Mouse (Mus musculus) hindbrain, embryonic 12.5 days (tissue): Measurements from ENCODE around the gene Clrn1. TPM values are rescaled to one million over a fixed set of nuclear protein-coding genes. Genes with fewer than 3 reads are reported as not detected.

Experiments used
- ATAC-seq: fragments of 200-750 bp; cut with Nextera tagmentation; 2 replicates; pipeline ENCODE4 v1.8.0; 2017; ENCODE audit warnings: moderate TSS enrichment; ENCODE audit not compliant: low FRiP score
- H3K27ac ChIP-seq: fragments of 300-500 bp; sonication (generic); 2 replicates; pipeline ENCODE4 v1.5.1; 2016; ENCODE audit warnings: mild to moderate bottlenecking
- H3K27me3 ChIP-seq: fragments of 300-500 bp; sonication (generic); 2 replicates; pipeline ENCODE4 v1.6.1; 2016; ENCODE audit warnings: mild to moderate bottlenecking
- H3K36me3 ChIP-seq: fragments of 300-500 bp; sonication (generic); 2 replicates; pipeline ENCODE4 v1.6.1; 2016; ENCODE audit warnings: mild to moderate bottlenecking
- H3K4me1 ChIP-seq: fragments of 300-500 bp; sonication (generic); 2 replicates; pipeline ENCODE4 v1.6.1; 2016
- H3K4me2 ChIP-seq: fragments of 300-500 bp; sonication (generic); replicated peaks from 2 replicates; pipeline ENCODE4 v1.6.1; 2016; ENCODE audit warnings: mild to moderate bottlenecking
- H3K4me3 ChIP-seq: fragments of 300-500 bp; sonication (generic); 2 replicates; pipeline ENCODE4 v1.5.1; 2016; ENCODE audit warnings: mild to moderate bottlenecking
- H3K9ac ChIP-seq: fragments of 300-500 bp; sonication (generic); 2 replicates; pipeline ENCODE4 v1.6.1; 2016; ENCODE audit warnings: mild to moderate bottlenecking, moderate library complexity
- H3K9me3 ChIP-seq: fragments of 300-500 bp; sonication (generic); replicated peaks from 2 replicates; pipeline ENCODE4 v1.6.1; 2016; ENCODE audit warnings: mild to moderate bottlenecking
- WGBS: fragments of 180-500 bp; shearing (Covaris S2); methylation state at CpG from one replicate; pipeline ENCODE4 v1.1.7; 2016; 5-methylcytosine and 5-hydroxymethylcytosine counted together
- polyA plus RNA-seq: library from polyadenylated mRNA; unstranded; fragments of >200 nt; fragmentation: Nextera tagmentation; extraction: Ambion mirVana; gene quantifications from 2 replicates; pipeline ENCODE4 v1.2.1, GENCODE M21; 2016

Gene Clrn1
- polyA plus RNA-seq: 2.3 and 3.5 TPM in 2 replicates

GRCm38 (mm10) chr3:58884801-58885573 is at the start of gene Clrn1:
Gene Clrn1 (minus strand): TSS chr3:58885340.
- H3K4me1 ChIP-seq: peaks cover 6% of the 10 kb centered on the region
- no peak within 1 kb of the TSS for H3K27ac ChIP-seq
- H3K4me3 ChIP-seq: no peak within 1 kb of the TSS
- no peaks in the 10 kb centered on the region for H3K27me3 ChIP-seq
- H3K9me3 ChIP-seq: no peaks in the 10 kb centered on the region
- ATAC-seq: no peak
- H3K9ac ChIP-seq: no peak within 1 kb of the TSS
- WGBS: 56% methylated on average over 20 of the region's 20 CpGs
- no peaks in the 10 kb centered on the region for H3K36me3 ChIP-seq
- H3K4me2 ChIP-seq: 0 out of 2 replicates have a peak within 1 kb of the TSS, but pooled peaks have one; percentile 1

- Histone ChIP-seq H3K4me3 (no peak overlapping the region), H3K4me2 (no peak overlapping the region), H3K9me3 (peaks cover 5% of the 10 kb centered on the region), H3K27me3 (no peaks in the 10 kb centered on the region; the same call in 1 of the 2 replicates), H3K9ac (no peak overlapping the region), H3K27ac (no peak overlapping the region), H3K4me1 (no peaks in the 10 kb centered on the region), H3K36me3 (no peaks in the 10 kb centered on the region)
- ATAC-seq: no peak
- WGBS: 77% methylated on average over 7 of the region's 7 CpGs
These were observed 38.9 kb upstream of the Clrn1 start for GRCm38 (mm10) chr3:58924027-58924426.

GRCm38 (mm10) chr3:58923140-58923539 is 38.0 kb upstream of the Clrn1 start:
- 78% methylated on average over 7 of the region's 11 CpGs for WGBS
- H3K9ac ChIP-seq: no peak overlapping the region
- no peaks in the 10 kb centered on the region for H3K4me1 ChIP-seq
- peaks cover 5% of the 10 kb centered on the region for H3K9me3 ChIP-seq
- no peak overlapping the region for H3K4me2 ChIP-seq
- no peak overlapping the region for H3K4me3 ChIP-seq
- no peaks in the 10 kb centered on the region; the same call in 1 of the 2 replicates for H3K27me3 ChIP-seq
- no peak for ATAC-seq
- H3K27ac ChIP-seq: no peak overlapping the region
- H3K36me3 ChIP-seq: no peaks in the 10 kb centered on the region

- no peak overlapping the region for H3K9ac ChIP-seq
- no peak overlapping the region for H3K4me2 ChIP-seq
- no peaks in the 10 kb centered on the region for H3K4me1 ChIP-seq
- no peak for ATAC-seq
- peaks cover 5% of the 10 kb centered on the region for H3K9me3 ChIP-seq
- WGBS: 58% methylated on average over 7 of the region's 7 CpGs
- H3K36me3 ChIP-seq: no peaks in the 10 kb centered on the region
- no peak overlapping the region for H3K27ac ChIP-seq
- H3K27me3 ChIP-seq: no peaks in the 10 kb centered on the region; the same call in 1 of the 2 replicates
- no peak overlapping the region for H3K4me3 ChIP-seq
These were observed 37.5 kb upstream of the Clrn1 start for GRCm38 (mm10) chr3:58922636-58923035.

- no peak overlapping the region for H3K4me3 ChIP-seq
These were observed 36.2 kb upstream of the Clrn1 start for GRCm38 (mm10) chr3:58921316-58921715.

GRCm38 (mm10) chr3:58904656-58905055 is 19.5 kb upstream of the Clrn1 start:
- no peak for ATAC-seq
- Histone ChIP-seq H3K36me3 (no peaks in the 10 kb centered on the region), H3K4me1 (no peaks in the 10 kb centered on the region), H3K4me2 (no peak overlapping the region), H3K9me3 (no peaks in the 10 kb centered on the region), H3K27ac (no peak overlapping the region), H3K27me3 (no peaks in the 10 kb centered on the region), H3K4me3 (no peak overlapping the region), H3K9ac (no peak overlapping the region)
- 96% methylated on average over 2 of the region's 2 CpGs for WGBS

More at GRCm38 (mm10) chr3:58921316-58921715, 36.2 kb upstream of the Clrn1 start:
- peaks cover 5% of the 10 kb centered on the region for H3K9me3 ChIP-seq
- H3K9ac ChIP-seq: no peak overlapping the region
- no peaks in the 10 kb centered on the region; the same call in 1 of the 2 replicates for H3K27me3 ChIP-seq
- no peak overlapping the region for H3K4me2 ChIP-seq
- WGBS: 57% methylated on average over 5 of the region's 5 CpGs
- no peak for ATAC-seq
- no peaks in the 10 kb centered on the region for H3K4me1 ChIP-seq
- no peak overlapping the region for H3K27ac ChIP-seq
- no peaks in the 10 kb centered on the region for H3K36me3 ChIP-seq

GRCm38 (mm10) chr3:58902051-58902758 is 17.1 kb upstream of the Clrn1 start:
- no peak overlapping the region for H3K4me2 ChIP-seq
- no peaks in the 10 kb centered on the region for H3K36me3 ChIP-seq
- H3K27ac ChIP-seq: no peak overlapping the region
- no peaks in the 10 kb centered on the region for H3K27me3 ChIP-seq
- H3K9me3 ChIP-seq: no peaks in the 10 kb centered on the region
- no peak for ATAC-seq
- H3K4me3 ChIP-seq: no peak overlapping the region
- H3K4me1 ChIP-seq: no peaks in the 10 kb centered on the region; the same call in 1 of the 2 replicates
- H3K9ac ChIP-seq: no peak overlapping the region
- WGBS: 81% methylated on average over 13 of the region's 13 CpGs

- H3K4me2 ChIP-seq: no peak overlapping the region
- 89% methylated on average over 5 of the region's 5 CpGs for WGBS
- H3K9me3 ChIP-seq: no peaks in the 10 kb centered on the region
These were observed 10.0 kb upstream of the Clrn1 start for GRCm38 (mm10) chr3:58895131-58895530.

GRCm38 (mm10) chr3:58894529-58894928 is 9.4 kb upstream of the Clrn1 start:
- Histone ChIP-seq H3K4me2 (no peak overlapping the region), H3K36me3 (no peaks in the 10 kb centered on the region), H3K27ac (no peak overlapping the region), H3K4me3 (no peak overlapping the region), H3K4me1 (no peaks in the 10 kb centered on the region; the same call in 1 of the 2 replicates), H3K9me3 (no peaks in the 10 kb centered on the region), H3K9ac (no peak overlapping the region), H3K27me3 (no peaks in the 10 kb centered on the region)
- WGBS: 83% methylated on average over 3 of the region's 3 CpGs
- ATAC-seq: no peak

More at GRCm38 (mm10) chr3:58895131-58895530, 10.0 kb upstream of the Clrn1 start:
- Histone ChIP-seq H3K4me3 (no peak overlapping the region), H3K9ac (no peak overlapping the region), H3K36me3 (no peaks in the 10 kb centered on the region), H3K27me3 (no peaks in the 10 kb centered on the region), H3K4me1 (no peaks in the 10 kb centered on the region; the same call in 1 of the 2 replicates), H3K27ac (no peak overlapping the region)
- ATAC-seq: no peak

GRCm38 (mm10) chr3:58889670-58890069 is 4.5 kb upstream of the Clrn1 start:
- Histone ChIP-seq H3K27me3 (no peaks in the 10 kb centered on the region), H3K36me3 (no peaks in the 10 kb centered on the region), H3K4me3 (no peak overlapping the region), H3K9me3 (no peaks in the 10 kb centered on the region), H3K9ac (no peak overlapping the region), H3K4me1 (no peaks in the 10 kb centered on the region), H3K4me2 (no peak overlapping the region), H3K27ac (no peak overlapping the region)
- 64% methylated on average over 3 of the region's 3 CpGs for WGBS
- no peak for ATAC-seq

- Histone ChIP-seq H3K27me3 (no peaks in the 10 kb centered on the region), H3K9ac (no peak overlapping the region), H3K36me3 (no peaks in the 10 kb centered on the region), H3K4me3 (no peak overlapping the region), H3K9me3 (no peaks in the 10 kb centered on the region), H3K4me2 (no peak overlapping the region), H3K27ac (no peak overlapping the region), H3K4me1 (no peaks in the 10 kb centered on the region)
- no peak for ATAC-seq
- 67% methylated on average over 7 of the region's 7 CpGs for WGBS
These were observed 3.1 kb upstream of the Clrn1 start for GRCm38 (mm10) chr3:58888131-58888715.

GRCm38 (mm10) chr3:58887719-58888118 is 2.6 kb upstream of the Clrn1 start:
- ATAC-seq: no peak
- H3K4me3 ChIP-seq: no peak overlapping the region
- H3K9me3 ChIP-seq: no peaks in the 10 kb centered on the region
- H3K9ac ChIP-seq: no peak overlapping the region
- H3K27me3 ChIP-seq: no peaks in the 10 kb centered on the region
- no peak overlapping the region for H3K27ac ChIP-seq
- H3K4me1 ChIP-seq: peaks cover 4% of the 10 kb centered on the region
- WGBS: 87% methylated on average over 10 of the region's 10 CpGs
- no peaks in the 10 kb centered on the region for H3K36me3 ChIP-seq
- no peak overlapping the region for H3K4me2 ChIP-seq
